Mouse (Mus musculus): ENCODE results near the gene H2-DMb2.

GRCm38 (mm10) chr17:34165033-34165730 is 22.1 kb downstream of the H2-DMb2 start:
- TF ChIP-seq POLR2A (IDR thresholded peaks at IDR 0.05; ENCODE audit: control insufficient read depth, low read depth, low read length): no peak
- no peak for TF ChIP-seq CTCF (IDR thresholded peaks at IDR 0.05; ENCODE audit: control insufficient read depth, insufficient read depth, insufficient replicate concordance, low read depth, low read length)
